Mouse (Mus musculus): ENCODE data around the gene Tulp2.
"Not testable (repeated sequence)": the region's sequence is repeated elsewhere in the genome, so short reads cannot be mapped to it uniquely, and the experiment has no call there.

Gene Tulp2

DNA sequence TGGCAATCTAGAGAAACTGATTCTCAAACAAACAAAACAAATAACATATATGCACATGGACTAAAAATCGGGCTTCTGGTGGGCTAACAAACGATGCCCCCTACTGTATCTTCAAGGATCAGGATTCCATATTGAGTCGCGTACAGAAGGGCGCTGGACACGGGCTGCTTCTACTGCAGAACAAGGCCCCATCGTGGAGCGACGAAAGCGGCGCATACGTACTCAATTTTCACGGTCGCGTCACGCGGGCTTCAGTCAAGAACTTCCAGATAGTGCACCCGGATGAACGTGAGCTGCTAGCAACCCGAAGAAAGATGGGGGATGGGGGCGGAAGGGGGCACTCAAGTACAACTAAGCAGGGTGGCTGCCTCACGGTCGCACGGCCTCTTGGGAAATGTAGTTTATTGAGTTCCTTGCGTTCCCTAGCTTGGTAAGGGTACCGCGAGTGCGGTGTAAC is 40.1 kb downstream of the Tulp2 start:
- DNase-seq (ENCODE audit: low spot score in 2 of 2): peak; percentile 80 to 84

DNA sequence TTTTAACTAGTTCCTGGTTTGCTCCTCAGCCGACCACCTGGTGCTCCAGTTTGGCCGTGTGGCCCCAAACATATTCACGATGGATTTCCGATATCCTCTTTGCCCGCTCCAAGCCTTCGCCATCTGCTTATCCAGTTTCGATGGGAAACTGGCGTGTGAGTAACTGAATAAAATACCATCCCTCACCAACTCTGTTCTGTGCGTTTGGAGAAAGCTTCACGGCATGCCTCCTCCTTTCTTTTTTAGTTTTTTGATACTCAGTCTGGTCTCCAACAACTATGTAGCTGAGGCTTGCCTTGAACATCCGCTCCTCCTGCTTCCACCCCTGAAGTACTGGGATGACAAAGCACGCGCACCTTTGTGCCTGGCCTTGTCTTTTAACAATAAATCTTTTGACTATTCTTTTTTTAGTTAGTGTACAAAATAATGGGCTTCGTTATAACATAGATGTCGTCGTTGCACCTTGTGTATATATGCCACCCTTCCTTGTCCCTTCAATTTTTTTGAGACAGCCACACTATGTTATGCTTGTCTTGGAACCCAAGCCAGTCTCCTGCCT is 40.6 kb downstream of the Tulp2 start:
- no peak for DNase-seq (ENCODE audit: low spot score in 2 of 2)

DNA sequence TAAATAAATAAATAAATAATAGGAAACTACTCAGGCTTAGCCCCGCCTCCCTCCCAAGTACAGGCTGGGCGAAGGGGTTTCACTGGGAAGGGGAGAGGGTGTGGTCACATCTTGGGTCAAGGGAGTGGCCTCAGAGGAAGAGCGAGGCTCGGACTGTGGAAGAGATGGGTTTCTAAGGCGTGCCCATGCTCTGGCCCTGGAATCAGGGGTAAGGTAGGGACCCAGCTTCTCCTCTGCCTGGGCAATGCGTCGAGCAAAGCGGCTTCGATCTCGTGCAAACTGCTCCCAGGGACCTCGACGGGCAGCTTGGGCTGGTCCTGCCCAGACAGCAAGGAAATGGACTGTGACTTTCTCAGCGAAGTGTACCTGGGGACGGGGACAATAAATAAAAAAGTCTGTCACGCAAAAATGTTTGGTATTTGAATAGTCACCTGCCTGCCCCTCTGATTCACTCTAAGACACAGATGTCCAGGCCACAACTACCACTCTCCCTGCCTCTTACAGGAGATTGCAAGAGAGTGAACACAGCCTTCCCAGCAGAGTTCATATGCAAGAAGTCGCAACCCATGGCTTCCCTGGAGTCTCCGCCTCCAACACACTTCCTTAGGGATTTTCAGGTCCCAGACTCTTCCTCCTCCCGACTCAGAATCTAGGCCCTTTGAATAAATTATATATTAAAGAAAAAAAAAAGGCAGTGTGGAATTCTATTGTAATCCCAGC is 41.4 kb downstream of the Tulp2 start:
- no peak for DNase-seq (ENCODE audit: low spot score in 2 of 2)

- no peak for DNase-seq (ENCODE audit: low spot score in 2 of 2)
Measured at GRCm38 (mm10) chr7:45523678-45524170, 42.0 kb downstream of the Tulp2 start.

DNA sequence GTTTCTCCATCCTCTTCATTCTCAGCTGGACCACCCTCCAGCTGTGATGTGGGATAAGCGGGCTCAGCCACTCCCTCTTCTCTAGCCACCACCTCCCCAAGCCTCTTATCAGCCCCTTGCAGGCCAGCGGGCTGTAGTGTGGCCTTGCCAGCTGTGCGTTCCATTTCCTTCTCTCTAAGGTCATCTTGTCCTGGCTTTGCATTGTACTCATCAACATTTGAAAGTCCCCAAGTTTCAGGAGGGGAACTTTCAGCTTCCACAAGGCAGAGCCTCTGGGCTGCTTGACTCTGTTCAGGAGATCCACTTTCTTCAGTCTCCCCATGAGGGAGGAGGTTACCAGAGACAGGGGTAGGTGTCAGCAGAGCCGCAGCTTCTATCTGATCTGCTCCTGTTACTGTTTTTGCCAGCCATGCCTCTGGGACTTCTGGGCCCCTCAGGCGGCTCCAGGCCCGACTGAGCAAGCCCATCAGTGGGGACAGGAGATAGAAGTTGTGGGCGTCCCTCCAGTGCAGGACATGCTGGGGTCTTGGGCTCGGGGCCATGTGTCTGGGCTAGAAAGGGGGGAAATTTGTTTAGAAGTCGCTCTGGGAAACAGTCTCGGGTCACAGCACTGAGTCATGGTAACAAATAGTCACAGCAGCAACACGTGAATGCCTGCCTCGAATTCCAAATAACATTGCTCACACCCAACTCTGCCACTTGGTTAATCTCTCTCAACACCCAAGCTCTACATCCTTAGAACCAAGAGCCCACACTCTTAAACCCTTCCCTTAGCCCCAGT is 43.4 kb downstream of the Tulp2 start:
- DNase-seq (ENCODE audit: low spot score in 2 of 2): no peak

DNA sequence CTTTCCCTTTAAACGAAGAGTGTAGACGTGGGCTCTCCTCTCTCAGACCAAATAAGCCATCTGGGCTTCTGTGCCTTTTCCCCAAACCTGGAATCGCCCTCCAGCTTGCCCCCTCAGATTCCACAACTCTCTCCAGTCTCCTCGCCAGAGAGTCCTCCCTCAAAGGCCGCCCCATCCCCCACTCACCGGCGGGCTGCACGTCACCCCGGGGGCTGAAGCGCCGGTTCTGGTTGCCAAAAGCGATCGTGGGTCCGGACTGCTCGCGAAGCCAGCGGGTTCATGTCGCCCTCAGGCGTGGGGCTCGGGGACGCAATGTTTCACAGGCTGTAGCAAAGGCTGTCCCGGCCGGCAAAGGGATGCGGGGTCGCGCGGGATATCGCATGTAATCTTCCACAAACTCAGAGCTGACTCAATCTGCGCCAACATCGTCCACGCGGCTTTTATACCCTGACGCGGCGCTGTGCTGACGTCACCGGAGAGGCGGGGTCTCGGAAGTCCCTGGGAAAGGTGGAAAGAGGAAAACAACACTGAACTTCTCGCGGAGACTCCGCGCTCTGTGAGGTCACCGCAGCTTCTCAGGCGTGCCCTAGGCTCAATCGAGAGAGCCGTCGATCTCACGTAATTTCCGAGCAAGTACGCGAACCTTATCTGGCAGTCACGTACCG is 44.3 kb downstream of the Tulp2 start, which contains the start of the genes Ppp1r15a and Plekha4:
TSS of gene Ppp1r15a (minus strand) at position 460 of the 665 bp plus-strand sequence.
TSS of gene Plekha4 (plus strand) at position 522 of the 665 bp plus-strand sequence.
- DNase-seq (ENCODE audit: low spot score in 2 of 2): peak; percentile 97 to 98

GRCm38 (mm10) chr7:45526474-45527120 is 44.9 kb downstream of the Tulp2 start:
- no peak for DNase-seq (ENCODE audit: low spot score in 2 of 2)

GRCm38 (mm10) chr7:45527169-45527568 is 45.5 kb downstream of the Tulp2 start:
- DNase-seq (ENCODE audit: low spot score in 2 of 2): not testable (repeated sequence)

DNA sequence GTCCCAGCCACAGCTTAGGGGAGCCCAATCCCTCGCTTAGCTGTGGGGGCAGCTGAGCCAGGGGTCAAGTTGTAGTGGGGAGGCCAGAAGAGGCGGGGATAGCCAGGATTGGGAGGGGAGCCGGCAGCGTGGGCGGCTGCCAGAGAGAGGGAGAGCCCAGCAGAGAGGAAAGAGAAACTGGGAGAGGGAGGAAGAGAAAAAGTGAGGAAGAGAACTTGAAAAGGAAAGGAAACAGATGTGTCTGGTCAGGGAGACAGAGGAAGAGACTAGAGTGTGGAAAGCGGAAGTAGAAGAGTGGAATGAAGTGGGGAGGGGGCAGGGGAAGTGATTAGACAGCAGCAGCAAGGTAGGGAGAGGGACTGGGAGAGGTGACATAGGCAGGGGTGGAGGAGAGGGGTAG is 47.8 kb downstream of the Tulp2 start:
- no peak for DNase-seq (ENCODE audit: low spot score in 2 of 2)

DNA sequence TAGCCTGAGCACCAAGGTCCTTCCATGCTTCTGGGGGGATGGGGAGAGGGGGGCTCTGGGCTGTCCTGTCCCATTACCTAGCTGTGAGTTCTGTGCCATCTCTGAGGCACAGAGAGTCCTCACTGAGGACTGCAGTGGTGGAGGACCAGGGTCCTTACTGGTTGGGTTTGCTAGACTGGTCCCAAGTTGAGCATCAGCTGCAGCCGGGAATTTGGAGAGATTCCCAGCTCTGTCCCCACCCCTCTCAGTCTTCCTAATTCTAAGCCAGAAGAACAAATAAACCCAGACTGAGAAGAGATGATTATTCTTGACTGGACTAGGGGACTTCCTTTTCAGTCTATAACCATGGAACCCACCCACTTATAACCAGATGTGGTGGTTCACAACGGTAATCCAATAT is 49.0 kb downstream of the Tulp2 start:
- DNase-seq (ENCODE audit: low spot score in 2 of 2): no peak

- DNase-seq (ENCODE audit: low spot score in 2 of 2): no peak
Measured at GRCm38 (mm10) chr7:45535676-45536075, 54.0 kb downstream of the Tulp2 start.

- no peak for DNase-seq (ENCODE audit: low spot score in 2 of 2)
Measured at GRCm38 (mm10) chr7:45537602-45538001, 55.9 kb downstream of the Tulp2 start.

DNA sequence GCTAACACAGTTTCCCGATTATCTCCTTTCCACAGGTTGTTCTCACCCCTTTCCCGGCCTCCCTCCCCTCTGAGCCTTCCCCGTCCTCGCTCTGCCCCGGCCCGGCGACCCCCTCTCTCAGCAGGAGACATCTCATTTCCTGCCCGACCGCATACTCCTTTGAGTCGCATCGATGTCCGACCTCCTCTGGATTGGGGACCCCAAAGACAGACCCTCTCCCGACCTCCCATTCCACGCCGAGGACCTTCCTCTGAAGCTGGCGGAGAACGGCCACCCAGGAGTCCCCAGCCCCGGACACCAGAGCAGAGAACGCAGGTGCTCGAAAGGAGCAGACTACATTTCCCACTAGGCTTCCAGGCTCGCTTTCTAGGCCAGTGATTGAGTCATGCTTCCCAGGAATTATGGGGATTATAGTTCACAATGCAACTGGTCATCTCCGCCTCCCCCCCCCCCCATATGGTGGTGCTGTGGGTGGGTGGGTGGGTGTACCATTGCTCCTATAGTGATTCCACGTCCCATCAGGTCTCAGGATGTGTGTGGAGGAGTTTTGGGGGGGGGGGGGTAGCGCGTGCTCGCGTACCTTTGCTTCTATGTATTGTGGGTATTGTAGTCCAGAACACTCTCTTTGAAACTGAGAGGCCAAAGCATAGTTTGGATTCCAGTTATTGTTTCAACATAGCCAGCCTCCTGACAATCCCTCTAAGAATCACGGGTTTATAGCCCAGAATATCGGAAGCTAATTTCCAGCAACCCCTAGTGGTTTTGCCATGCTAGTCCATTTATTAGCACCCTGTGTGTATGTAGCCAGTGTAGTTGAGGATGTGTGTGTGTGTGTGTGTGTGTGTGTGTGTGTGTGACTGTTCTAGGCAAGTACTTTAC is 56.7 kb downstream of the Tulp2 start:
- peak in 1 of 2 experiments; percentile 42 for DNase-seq (ENCODE audit: low spot score in 2 of 2)

DNA sequence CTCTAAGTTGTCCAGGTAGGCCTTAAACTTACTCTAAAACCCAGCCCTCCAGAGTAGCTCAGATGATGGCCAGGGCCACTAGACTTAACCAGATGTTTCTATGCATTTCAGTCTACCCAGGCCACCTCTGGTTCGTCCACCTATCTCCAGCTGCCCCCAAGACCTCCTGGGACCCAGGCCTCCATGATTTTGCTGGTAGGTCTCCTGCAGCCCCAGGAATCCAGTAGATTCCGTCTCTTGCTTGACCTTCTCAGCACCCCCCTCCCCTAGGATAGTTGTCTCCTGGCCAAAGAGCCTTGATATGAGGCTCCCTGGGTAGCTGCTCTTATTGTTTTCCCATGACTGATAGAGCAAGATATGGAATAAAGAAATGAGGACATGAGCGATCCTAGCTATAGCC is 57.4 kb downstream of the Tulp2 start:
- DNase-seq (ENCODE audit: low spot score in 2 of 2): no peak

GRCm38 (mm10) chr7:45540213-45540612 is 58.5 kb downstream of the Tulp2 start:
- DNase-seq (ENCODE audit: low spot score in 2 of 2): no peak

GRCm38 (mm10) chr7:45544525-45544924 is 62.8 kb downstream of the Tulp2 start:
- DNase-seq (ENCODE audit: low spot score in 2 of 2): no peak

GRCm38 (mm10) chr7:45549641-45550436 is 68.2 kb downstream of the Tulp2 start:
- no peak for DNase-seq (ENCODE audit: low spot score in 2 of 2)

DNA sequence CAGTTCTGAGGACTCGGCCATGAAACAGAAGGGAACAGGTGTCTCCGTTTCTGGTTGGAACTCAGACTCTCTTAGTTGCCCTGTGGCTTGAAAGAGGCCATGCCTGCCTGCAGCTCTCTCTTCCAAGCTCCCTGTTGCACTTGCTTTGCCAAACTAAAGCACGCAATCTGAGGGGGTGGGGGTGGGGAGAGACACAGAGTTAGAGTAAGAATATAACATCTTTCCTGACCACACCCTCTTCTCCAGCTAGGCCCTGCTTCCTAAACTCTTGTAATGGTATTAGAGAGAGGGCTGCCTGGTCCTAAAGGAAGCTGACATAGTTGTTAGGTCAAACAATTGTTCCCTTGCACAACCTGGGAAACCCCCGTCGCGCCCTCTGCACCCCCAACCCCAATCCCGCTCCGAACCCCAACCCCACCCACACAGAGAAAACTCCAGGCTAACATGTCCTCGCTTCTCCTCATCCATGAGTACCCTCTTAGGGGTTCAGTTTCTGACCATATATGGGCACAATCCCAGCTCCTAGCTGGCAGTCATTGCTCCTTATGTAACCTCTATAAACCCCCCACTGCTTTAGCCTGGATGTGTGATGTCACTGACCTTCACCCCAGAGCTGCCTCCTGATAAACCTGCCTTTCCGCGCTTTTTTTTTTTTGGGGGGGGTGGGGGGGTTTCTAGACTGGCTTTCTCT is 69.3 kb downstream of the Tulp2 start:
- DNase-seq (ENCODE audit: low spot score in 2 of 2): no peak

- no peak for DNase-seq (ENCODE audit: low spot score in 2 of 2)
Measured at GRCm38 (mm10) chr7:45551512-45551883, 69.8 kb downstream of the Tulp2 start.
